Mouse (Mus musculus) hindbrain, embryonic 13.5 days (tissue): ENCODE results near the gene Trappc10. TPM values are rescaled to one million over a fixed set of nuclear protein-coding genes. Genes with fewer than 3 reads are reported as not detected.

ENCODE experiments used
- ATAC-seq: fragments of 200-750 bp; cut with Nextera tagmentation; 2 replicates; pipeline ENCODE4 v1.8.0; 2017; ENCODE audit warnings: moderate TSS enrichment; ENCODE audit not compliant: low FRiP score
- H3K27ac ChIP-seq: fragments of 300-500 bp; sonication (generic); 2 replicates; pipeline ENCODE4 v1.5.1; 2015; ENCODE audit warnings: inconsistent platforms, mild to moderate bottlenecking, moderate library complexity
- H3K27me3 ChIP-seq: fragments of 300-500 bp; sonication (generic); 2 replicates; pipeline ENCODE4 v1.6.1; 2015; ENCODE audit warnings: mild to moderate bottlenecking, inconsistent platforms
- H3K36me3 ChIP-seq: fragments of 300-500 bp; sonication (generic); 2 replicates; pipeline ENCODE4 v1.6.1; 2015; ENCODE audit warnings: mild to moderate bottlenecking, inconsistent platforms
- H3K4me1 ChIP-seq: fragments of 300-500 bp; sonication (generic); replicated peaks from 2 replicates; pipeline ENCODE4 v1.6.1; 2015; ENCODE audit warnings: inconsistent platforms
- H3K4me2 ChIP-seq: fragments of 300-500 bp; sonication (generic); 2 replicates; pipeline ENCODE4 v1.6.1; 2015; ENCODE audit warnings: inconsistent platforms, mild to moderate bottlenecking, moderate library complexity
- H3K4me3 ChIP-seq: fragments of 300-500 bp; sonication (generic); 2 replicates; pipeline ENCODE4 v1.5.1; 2015; ENCODE audit warnings: mild to moderate bottlenecking, inconsistent platforms
- H3K9ac ChIP-seq: fragments of 300-500 bp; sonication (generic); 2 replicates; pipeline ENCODE4 v1.6.1; 2015; ENCODE audit warnings: mild to moderate bottlenecking, inconsistent platforms
- H3K9me3 ChIP-seq: fragments of 300-500 bp; sonication (generic); 2 replicates; pipeline ENCODE4 v1.6.1; 2016; ENCODE audit warnings: inconsistent platforms
- WGBS: fragments of 180-500 bp; shearing (Covaris S2); methylation state at CpG from one replicate; pipeline ENCODE4 v1.1.7; 2015; 5-methylcytosine and 5-hydroxymethylcytosine counted together
- polyA plus RNA-seq: library from polyadenylated mRNA; unstranded; fragments of >200 nt; fragmentation: Nextera tagmentation; extraction: Ambion mirVana; gene quantifications from 2 replicates; pipeline ENCODE4 v1.2.1, GENCODE M21; 2015

Gene Trappc10
- polyA plus RNA-seq, 1 experiment from 2014 or later: 23.1 TPM

- Histone ChIP-seq H3K4me2 (no peak overlapping the region), H3K27me3 (no peaks in the 10 kb centered on the region), H3K4me1 (peaks cover 24% of the 10 kb centered on the region), H3K36me3 (peaks cover 71% of the 10 kb centered on the region), H3K4me3 (no peak overlapping the region), H3K9ac (no peak overlapping the region), H3K27ac (no peak overlapping the region), H3K9me3 (no peaks in the 10 kb centered on the region)
- WGBS: 94% methylated on average over 12 of the region's 12 CpGs
- ATAC-seq: no peak
Observed at GRCm38 (mm10) chr10:78164786-78165185, 79.7 kb downstream of the Trappc10 start.

- no peaks in the 10 kb centered on the region for H3K27me3 ChIP-seq
- WGBS: 40% methylated on average over 4 of the region's 4 CpGs
- H3K36me3 ChIP-seq: peaks cover 71% of the 10 kb centered on the region
- peaks cover 27% of the 10 kb centered on the region for H3K4me1 ChIP-seq
- H3K27ac ChIP-seq: no peak overlapping the region
- no peak overlapping the region for H3K4me2 ChIP-seq
- no peaks in the 10 kb centered on the region for H3K9me3 ChIP-seq
- H3K4me3 ChIP-seq: no peak overlapping the region
- ATAC-seq: 0 out of 2 replicates have a peak, but pooled peaks have one; percentile 9
- no peak overlapping the region for H3K9ac ChIP-seq
Observed at GRCm38 (mm10) chr10:78163923-78164322, 80.5 kb downstream of the Trappc10 start.

DNA sequence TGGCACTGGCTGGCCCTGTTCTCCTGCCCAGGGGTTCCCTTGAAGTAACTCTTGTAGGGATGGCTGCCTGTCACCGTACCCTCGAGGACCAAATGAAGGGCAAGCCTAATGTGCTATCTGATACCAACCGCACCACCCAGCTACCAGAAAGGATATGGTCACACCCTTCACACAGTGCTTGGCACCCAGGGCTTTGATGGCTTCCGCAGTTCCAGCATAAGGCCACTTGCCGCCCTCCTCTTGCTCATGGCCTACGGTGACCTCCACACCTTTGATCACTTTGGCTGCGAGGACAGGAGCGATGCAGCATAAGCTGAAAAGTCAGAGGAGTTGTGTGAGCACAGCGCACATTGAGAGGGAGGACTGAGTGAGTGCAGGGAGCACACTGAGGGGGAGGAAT is 81.2 kb downstream of the Trappc10 start:
- ATAC-seq: no peak
- H3K27me3 ChIP-seq: no peaks in the 10 kb centered on the region
- H3K4me1 ChIP-seq: peaks cover 20% of the 10 kb centered on the region
- no peak overlapping the region for H3K4me3 ChIP-seq
- H3K9me3 ChIP-seq: no peaks in the 10 kb centered on the region
- 94% methylated on average over 9 of the region's 9 CpGs for WGBS
- no peak overlapping the region for H3K27ac ChIP-seq
- no peak overlapping the region for H3K9ac ChIP-seq
- no peak overlapping the region for H3K4me2 ChIP-seq
- peaks cover 71% of the 10 kb centered on the region for H3K36me3 ChIP-seq

DNA sequence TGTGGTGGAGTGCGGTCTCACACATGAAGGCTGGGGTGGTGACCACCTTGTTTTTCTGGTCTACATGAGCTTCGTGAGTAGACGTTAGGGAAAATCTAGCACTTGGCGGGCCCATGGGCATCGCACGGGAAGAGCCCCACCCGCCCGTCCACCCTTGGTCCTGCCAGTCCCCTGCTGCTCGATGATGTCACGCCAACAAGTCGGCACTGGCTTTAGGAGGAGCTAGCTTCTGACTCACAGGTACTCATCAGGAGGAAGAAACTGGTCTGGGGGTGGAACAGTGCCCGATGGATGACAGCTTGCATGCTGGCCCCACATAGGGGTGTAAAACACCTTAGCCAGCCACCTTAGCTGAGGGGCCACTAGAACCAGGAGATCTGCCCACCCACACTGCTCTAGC is 81.8 kb downstream of the Trappc10 start:
- no peak for ATAC-seq
- H3K4me1 ChIP-seq: peaks cover 16% of the 10 kb centered on the region
- 96% methylated on average over 12 of the region's 12 CpGs for WGBS
- H3K9ac ChIP-seq: no peak overlapping the region
- H3K9me3 ChIP-seq: no peaks in the 10 kb centered on the region
- H3K36me3 ChIP-seq: peaks cover 70% of the 10 kb centered on the region
- H3K4me2 ChIP-seq: no peak overlapping the region
- no peaks in the 10 kb centered on the region for H3K27me3 ChIP-seq
- no peak overlapping the region for H3K4me3 ChIP-seq
- no peak overlapping the region for H3K27ac ChIP-seq

DNA sequence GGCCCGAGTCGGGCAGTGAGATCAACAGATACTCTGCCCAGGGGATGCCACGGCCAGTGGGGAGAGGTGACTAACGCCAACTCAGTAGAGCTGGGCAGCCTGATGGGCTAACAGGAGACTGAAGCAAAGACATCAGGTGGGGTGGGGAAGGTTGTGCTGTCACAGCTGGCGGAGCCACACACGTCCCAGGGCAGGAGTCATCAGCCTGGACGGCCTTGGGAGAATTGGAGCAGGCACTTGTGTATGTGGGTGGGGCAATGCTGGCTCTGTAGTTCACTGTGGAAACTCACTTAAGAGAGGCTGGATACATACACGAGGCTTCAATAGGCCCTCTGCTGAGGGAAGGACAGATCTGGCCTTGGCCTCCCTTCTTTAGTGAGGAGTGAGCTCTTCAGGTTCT is 83.3 kb downstream of the Trappc10 start:
- H3K36me3 ChIP-seq: peaks cover 55% of the 10 kb centered on the region
- WGBS: 82% methylated on average over 8 of the region's 8 CpGs
- no peak overlapping the region for H3K27ac ChIP-seq
- H3K4me1 ChIP-seq: peaks cover 9% of the 10 kb centered on the region
- no peak overlapping the region for H3K4me3 ChIP-seq
- no peaks in the 10 kb centered on the region for H3K9me3 ChIP-seq
- no peak overlapping the region for H3K4me2 ChIP-seq
- no peaks in the 10 kb centered on the region for H3K27me3 ChIP-seq
- ATAC-seq: no peak
- H3K9ac ChIP-seq: no peak overlapping the region

GRCm38 (mm10) chr10:78160369-78161095 is 83.9 kb downstream of the Trappc10 start:
- Histone ChIP-seq H3K36me3 (peaks cover 49% of the 10 kb centered on the region), H3K9me3 (no peaks in the 10 kb centered on the region), H3K27ac (no peak overlapping the region), H3K27me3 (no peaks in the 10 kb centered on the region), H3K4me3 (no peak overlapping the region), H3K4me1 (peaks cover 9% of the 10 kb centered on the region), H3K4me2 (no peak overlapping the region), H3K9ac (no peak overlapping the region)
- WGBS: 88% methylated on average over 16 of the region's 16 CpGs
- ATAC-seq: peak; percentile 57

GRCm38 (mm10) chr10:78159906-78160305 is 84.5 kb downstream of the Trappc10 start:
- WGBS: 4% methylated on average over 7 of the region's 7 CpGs

GRCm38 (mm10) chr10:78159252-78159878 is 85.1 kb downstream of the Trappc10 start:
- H3K27ac ChIP-seq: no peak overlapping the region
- no peak overlapping the region; the same call in 1 of the 2 replicates for H3K4me3 ChIP-seq
- 18% methylated on average over 17 of the region's 17 CpGs for WGBS
- H3K4me2 ChIP-seq: peak overlapping the region; percentile 50
- H3K36me3 ChIP-seq: peaks cover 37% of the 10 kb centered on the region
- peak overlapping the region; percentile 58; the same call in 1 of the 2 replicates for H3K9ac ChIP-seq
- no peaks in the 10 kb centered on the region for H3K9me3 ChIP-seq
- H3K4me1 ChIP-seq: peaks cover 9% of the 10 kb centered on the region
- peak; percentile 19 for ATAC-seq
- no peaks in the 10 kb centered on the region for H3K27me3 ChIP-seq

More at GRCm38 (mm10) chr10:78159906-78160305, 84.5 kb downstream of the Trappc10 start:
- Histone ChIP-seq H3K27me3 (no peaks in the 10 kb centered on the region), H3K4me3 (no peak overlapping the region; the same call in 1 of the 2 replicates), H3K27ac (no peak overlapping the region), H3K4me2 (peak overlapping the region; percentile 50), H3K9me3 (no peaks in the 10 kb centered on the region), H3K9ac (peak overlapping the region; percentile 58; the same call in 1 of the 2 replicates), H3K4me1 (peaks cover 9% of the 10 kb centered on the region), H3K36me3 (peaks cover 43% of the 10 kb centered on the region)
- ATAC-seq: peak; percentile 74

- no peaks in the 10 kb centered on the region for H3K9me3 ChIP-seq
- WGBS: 90% methylated on average over 15 of the region's 15 CpGs
- no peaks in the 10 kb centered on the region for H3K27me3 ChIP-seq
- no peak overlapping the region for H3K4me2 ChIP-seq
- no peak overlapping the region for H3K4me3 ChIP-seq
- no peak overlapping the region for H3K27ac ChIP-seq
- ATAC-seq: no peak
- H3K36me3 ChIP-seq: peaks cover 27% of the 10 kb centered on the region
- no peak overlapping the region for H3K9ac ChIP-seq
- peaks cover 9% of the 10 kb centered on the region for H3K4me1 ChIP-seq
Observed at GRCm38 (mm10) chr10:78158041-78158440, 86.4 kb downstream of the Trappc10 start.

- H3K9ac ChIP-seq: 0 out of 2 replicates have a peak overlapping the region, but pooled peaks have one; percentile 13
- H3K27ac ChIP-seq: no peak overlapping the region
- H3K4me1 ChIP-seq: peaks cover 9% of the 10 kb centered on the region
- H3K4me2 ChIP-seq: no peak overlapping the region
- H3K27me3 ChIP-seq: no peaks in the 10 kb centered on the region
- H3K9me3 ChIP-seq: no peaks in the 10 kb centered on the region
- WGBS: 79% methylated on average over 6 of the region's 6 CpGs
- H3K4me3 ChIP-seq: no peak overlapping the region
- H3K36me3 ChIP-seq: peaks cover 16% of the 10 kb centered on the region
- ATAC-seq: no peak
Observed at GRCm38 (mm10) chr10:78156926-78157325, 87.5 kb downstream of the Trappc10 start.

- no peak for ATAC-seq
Observed at GRCm38 (mm10) chr10:78148834-78149766, 95.3 kb downstream of the Trappc10 start.

DNA sequence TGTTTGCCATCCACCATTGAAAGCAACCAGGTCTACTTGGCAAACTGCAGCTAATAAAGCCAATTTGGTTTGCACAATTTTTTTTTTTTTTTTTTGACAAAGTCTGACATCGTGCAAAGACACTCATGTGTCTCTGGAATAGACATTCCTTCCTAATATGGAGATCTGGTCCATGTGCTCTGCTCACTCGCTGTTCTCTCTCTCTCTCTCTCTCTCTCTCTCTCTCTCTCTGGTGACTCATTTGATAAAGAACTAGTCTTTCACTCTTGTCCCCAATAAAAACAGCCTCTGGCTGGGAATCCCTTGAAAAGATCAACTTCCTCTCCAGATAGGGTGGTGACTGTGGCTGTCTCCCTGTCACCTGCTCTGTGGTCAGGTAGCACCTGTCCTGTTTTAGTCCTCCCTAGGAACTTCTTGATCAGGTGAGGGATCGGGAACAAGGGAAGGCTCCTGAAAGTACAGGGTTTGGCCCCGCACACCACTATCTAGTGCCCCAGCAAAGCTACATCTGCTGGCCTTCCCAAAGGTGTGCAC is 96.5 kb downstream of the Trappc10 start:
- no peak overlapping the region for H3K9ac ChIP-seq
- H3K9me3 ChIP-seq: no peaks in the 10 kb centered on the region
- no peak overlapping the region for H3K4me2 ChIP-seq
- no peaks in the 10 kb centered on the region for H3K27me3 ChIP-seq
- WGBS: 86% methylated on average over 4 of the region's 4 CpGs
- no peak overlapping the region for H3K4me3 ChIP-seq
- no peaks in the 10 kb centered on the region for H3K36me3 ChIP-seq
- no peak for ATAC-seq
- H3K4me1 ChIP-seq: no peaks in the 10 kb centered on the region
- H3K27ac ChIP-seq: no peak overlapping the region

More at GRCm38 (mm10) chr10:78148834-78149766, 95.3 kb downstream of the Trappc10 start:
- H3K4me3 ChIP-seq: no peak overlapping the region
- 74% methylated on average over 10 of the region's 10 CpGs for WGBS
- H3K36me3 ChIP-seq: no peaks in the 10 kb centered on the region
- H3K9ac ChIP-seq: no peak overlapping the region
- H3K4me1 ChIP-seq: no peaks in the 10 kb centered on the region
- no peaks in the 10 kb centered on the region for H3K9me3 ChIP-seq
- no peak overlapping the region for H3K4me2 ChIP-seq
- H3K27me3 ChIP-seq: no peaks in the 10 kb centered on the region
- H3K27ac ChIP-seq: no peak overlapping the region
